Mouse (Mus musculus) intestine, embryonic 14.5 days (tissue): ENCODE data around the gene Mlh1. TPM values are rescaled to one million over a fixed set of nuclear protein-coding genes. Genes with fewer than 3 reads are reported as not detected.

ENCODE experiments used
- ATAC-seq: fragments of 200-750 bp; cut with Nextera tagmentation; replicated peaks from 2 replicates; pipeline ENCODE4 v1.8.0; 2017; ENCODE audit warnings: low read depth, moderate number of reproducible peaks, moderate TSS enrichment, moderate library complexity; ENCODE audit not compliant: low FRiP score, low TSS enrichment
- DNase-seq: peaks from one replicate; pipeline ENCODE4 v3.0.0-alpha.2; 2018; ENCODE audit warnings: low spot score
- H3K27ac ChIP-seq: fragments of 300-500 bp; sonication (generic); 2 replicates; pipeline ENCODE4 v1.5.1; 2014; ENCODE audit warnings: low read depth, mild to moderate bottlenecking, control low read depth
- H3K27me3 ChIP-seq: fragments of 300-500 bp; sonication (generic); replicated peaks from 2 replicates; pipeline ENCODE4 v1.6.1; 2014; ENCODE audit warnings: low read length, control low read depth; ENCODE audit not compliant: control insufficient read depth, insufficient read depth
- H3K36me3 ChIP-seq: fragments of 300-500 bp; sonication (generic); 2 replicates; pipeline ENCODE4 v1.6.1; 2014; ENCODE audit warnings: low read length, control low read depth; ENCODE audit not compliant: control insufficient read depth, insufficient read depth
- H3K4me1 ChIP-seq: fragments of 300-500 bp; sonication (generic); replicated peaks from 2 replicates; pipeline ENCODE4 v1.6.1; 2014; ENCODE audit warnings: low read length, control low read depth, mixed read lengths; ENCODE audit not compliant: control insufficient read depth, insufficient read depth
- H3K4me2 ChIP-seq: fragments of 300-500 bp; sonication (generic); 2 replicates; pipeline ENCODE4 v1.6.1; 2014; ENCODE audit warnings: low read length
- H3K4me3 ChIP-seq: fragments of 300-500 bp; sonication (generic); 2 replicates; pipeline ENCODE4 v1.5.1; 2014; ENCODE audit warnings: low read depth, low read length, control low read depth, mixed read lengths
- H3K9ac ChIP-seq: fragments of 300-500 bp; sonication (generic); 2 replicates; pipeline ENCODE4 v1.6.1; 2014; ENCODE audit warnings: mild to moderate bottlenecking, low read length
- H3K9me3 ChIP-seq: fragments of 300-500 bp; sonication (generic); 2 replicates; pipeline ENCODE4 v1.6.1; 2016; ENCODE audit warnings: low read length, control low read depth; ENCODE audit not compliant: control insufficient read depth
- WGBS: fragments of 180-500 bp; shearing (Covaris S2); extraction: QIAGEN DNeasy Blood & Tissue Kit; methylation state at CpG from one replicate; pipeline ENCODE4 v1.1.7; 2014; 5-methylcytosine and 5-hydroxymethylcytosine counted together
- polyA plus RNA-seq: library from polyadenylated mRNA; unstranded; fragments of >200 nt; fragmentation: Nextera tagmentation; extraction: Ambion mirVana; gene quantifications from 2 replicates; pipeline ENCODE4 v1.2.1, GENCODE M21; 2014

The Mlh1 gene
- polyA plus RNA-seq, 1 experiment from 2014 or later, result 43.6 TPM

DNA sequence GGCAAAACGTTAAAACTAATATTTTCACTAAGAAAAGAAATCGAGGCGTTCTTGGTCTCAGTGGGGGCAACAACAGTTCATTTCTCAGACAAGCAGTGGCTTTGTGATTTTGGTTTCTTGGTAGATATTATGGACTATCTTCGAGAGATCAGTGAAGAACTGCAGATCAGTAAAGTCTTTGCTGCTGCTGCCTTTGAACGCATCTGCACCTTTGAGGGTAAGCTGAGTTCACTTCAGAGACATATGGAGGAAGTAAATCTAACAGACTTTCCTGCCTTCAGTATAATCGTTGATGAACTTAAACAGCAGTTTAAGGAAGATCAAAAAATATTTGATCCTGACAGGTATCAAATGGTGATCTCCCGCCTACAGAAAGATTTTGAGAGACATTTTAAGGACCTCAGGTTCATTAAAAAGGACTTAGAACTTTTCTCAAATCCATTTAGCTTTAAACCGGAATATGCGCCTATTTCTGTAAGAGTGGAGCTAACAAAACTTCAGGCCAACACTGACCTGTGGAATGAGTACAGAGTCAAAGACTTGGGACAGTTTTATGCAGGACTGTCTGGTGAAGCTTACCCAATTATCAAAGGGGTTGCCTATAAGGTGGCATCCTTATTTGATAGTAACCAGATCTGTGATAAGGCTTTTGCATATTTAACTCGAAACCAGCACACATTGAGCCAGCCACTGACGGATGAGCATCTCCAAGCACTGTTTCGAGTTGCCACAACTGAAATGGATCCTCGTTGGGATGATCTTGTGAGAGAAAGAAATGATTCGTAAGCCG lies 1.6 kb upstream of the Mlh1 start:
- DNase-seq (no peak), ATAC-seq (no peak)
- Histone ChIP-seq H3K27ac (no peak overlapping the region), H3K4me3 (peak overlapping the region; percentile 98), H3K27me3 (no peaks in the 10 kb centered on the region), H3K9ac (peak overlapping the region; percentile 94), H3K36me3 (peaks cover 45% of the 10 kb centered on the region), H3K4me1 (peaks cover 35% of the 10 kb centered on the region), H3K9me3 (no peaks in the 10 kb centered on the region), H3K4me2 (peak overlapping the region; percentile 82)
- WGBS, result 61% methylated on average over 15 of the region's 15 CpGs

DNA sequence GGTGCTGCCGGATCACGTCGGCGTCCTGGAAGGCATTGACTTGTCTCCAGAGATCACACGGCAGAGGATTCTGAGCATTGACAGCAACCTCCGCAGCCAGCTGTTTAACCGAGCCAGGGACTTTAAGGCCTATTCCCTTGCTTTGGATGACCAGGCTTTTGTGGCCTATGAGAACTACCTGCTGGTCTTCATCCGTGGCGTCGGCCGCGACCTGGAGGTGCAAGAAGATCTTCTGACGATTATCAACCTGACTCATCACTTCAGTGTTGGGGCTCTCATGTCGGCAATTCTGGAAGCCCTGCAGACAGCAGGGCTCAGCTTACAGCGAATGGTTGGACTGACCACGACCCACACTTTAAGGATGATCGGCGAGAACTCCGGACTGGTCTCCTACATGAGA lies 765 bp upstream of the Mlh1 start:
- Histone ChIP-seq H3K4me2 (peak overlapping the region; percentile 82), H3K27ac (peak overlapping the region; percentile 93), H3K4me1 (peaks cover 35% of the 10 kb centered on the region), H3K27me3 (no peaks in the 10 kb centered on the region), H3K36me3 (peaks cover 43% of the 10 kb centered on the region), H3K9ac (peak overlapping the region; percentile 94), H3K9me3 (no peaks in the 10 kb centered on the region), H3K4me3 (peak overlapping the region; percentile 98)
- ATAC-seq, result no peak
- WGBS, result 6% methylated on average over 19 of the region's 19 CpGs
- DNase-seq, result peak; percentile 79

DNA sequence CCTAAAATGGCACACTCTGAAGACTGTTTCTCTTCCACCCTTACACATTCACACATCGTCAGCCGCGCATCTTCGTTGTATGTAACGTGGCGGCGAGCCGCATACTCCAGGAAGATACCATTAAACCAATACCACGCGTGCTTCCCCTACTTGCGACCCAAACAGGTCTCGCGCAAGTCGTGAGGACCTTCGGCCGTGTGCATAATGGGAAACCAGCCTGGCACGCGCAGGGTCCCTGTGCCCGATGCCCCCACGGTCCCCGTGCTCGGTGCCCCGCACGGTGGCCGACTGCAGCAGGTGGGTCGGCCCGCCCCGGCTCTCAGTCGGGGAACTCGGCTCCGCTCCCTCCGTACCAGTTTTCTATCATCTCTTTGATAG lies 546 bp downstream of the Mlh1 start:
- peak; percentile 67 for ATAC-seq
- peaks cover 40% of the 10 kb centered on the region for H3K36me3 ChIP-seq
- peak overlapping the region; percentile 74 for H3K4me2 ChIP-seq
- DNase-seq, result no peak
- peak overlapping the region; percentile 55 for H3K9ac ChIP-seq
- H3K27ac ChIP-seq, result peak overlapping the region; percentile 73
- WGBS, result under 1% methylated on average over 32 of the region's 32 CpGs
- H3K9me3 ChIP-seq, result no peaks in the 10 kb centered on the region
- peaks cover 34% of the 10 kb centered on the region for H3K4me1 ChIP-seq
- peak overlapping the region; percentile 98 for H3K4me3 ChIP-seq
- H3K27me3 ChIP-seq, result no peaks in the 10 kb centered on the region

DNA sequence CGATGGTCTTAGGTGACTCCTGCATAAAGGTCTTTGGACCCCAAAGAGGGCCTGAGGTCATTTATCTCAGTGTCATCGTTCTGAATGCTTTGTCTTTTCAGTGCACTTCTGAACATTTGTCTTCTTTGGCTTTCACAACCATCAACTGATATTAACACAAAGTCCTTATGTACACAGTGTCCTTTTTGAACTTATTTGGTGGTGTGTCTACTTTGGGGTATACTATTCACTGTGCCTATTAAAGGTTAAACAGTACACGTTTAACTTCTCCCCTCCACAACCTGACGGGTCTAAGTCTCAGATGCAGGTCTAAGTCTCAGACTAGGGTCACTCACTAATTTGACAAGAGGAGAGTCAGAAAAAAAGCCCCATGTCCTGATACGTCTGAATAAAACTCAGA lies 985 bp downstream of the Mlh1 start:
- ATAC-seq (no peak), DNase-seq (no peak)
- H3K27ac ChIP-seq, result peak overlapping the region; percentile 73; the same call in 1 of the 2 replicates
- peak overlapping the region; percentile 98 for H3K4me3 ChIP-seq
- WGBS, result 13% methylated on average over 5 of the region's 5 CpGs
- no peaks in the 10 kb centered on the region for H3K27me3 ChIP-seq
- no peaks in the 10 kb centered on the region for H3K9me3 ChIP-seq
- peaks cover 30% of the 10 kb centered on the region for H3K4me1 ChIP-seq
- H3K36me3 ChIP-seq, result peaks cover 40% of the 10 kb centered on the region
- H3K4me2 ChIP-seq, result peak overlapping the region; percentile 74
- H3K9ac ChIP-seq, result peak overlapping the region; percentile 55

DNA sequence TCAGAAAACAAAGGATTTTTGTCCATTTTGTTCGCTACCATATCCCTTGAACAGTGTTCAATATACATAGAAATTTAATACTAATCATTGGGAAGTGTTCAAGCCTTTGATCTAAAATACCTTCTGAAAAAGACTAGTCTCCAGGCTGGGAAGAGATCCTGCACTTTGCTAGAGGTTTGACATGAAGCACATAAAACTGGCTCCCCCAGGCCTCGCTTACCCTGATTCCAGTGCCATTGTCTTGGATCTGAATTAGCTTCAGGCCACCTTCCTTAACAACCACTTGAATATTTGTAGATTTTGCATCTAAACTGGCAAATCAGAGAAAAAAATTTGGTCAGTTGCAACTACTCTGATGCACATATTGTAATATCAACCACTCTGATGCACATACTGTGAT lies 3.6 kb downstream of the Mlh1 start:
- Histone ChIP-seq H3K4me3 (no peak overlapping the region), H3K27ac (no peak overlapping the region), H3K9ac (no peak overlapping the region), H3K27me3 (no peaks in the 10 kb centered on the region), H3K4me1 (0 out of 2 replicates have a peak, but pooled peaks cover 5% of the 10 kb centered on the region), H3K9me3 (no peaks in the 10 kb centered on the region), H3K4me2 (no peak overlapping the region), H3K36me3 (peaks cover 39% of the 10 kb centered on the region)
- ATAC-seq (no peak), DNase-seq (no peak)
- WGBS, result 96% methylated on average over 2 of the region's 2 CpGs

DNA sequence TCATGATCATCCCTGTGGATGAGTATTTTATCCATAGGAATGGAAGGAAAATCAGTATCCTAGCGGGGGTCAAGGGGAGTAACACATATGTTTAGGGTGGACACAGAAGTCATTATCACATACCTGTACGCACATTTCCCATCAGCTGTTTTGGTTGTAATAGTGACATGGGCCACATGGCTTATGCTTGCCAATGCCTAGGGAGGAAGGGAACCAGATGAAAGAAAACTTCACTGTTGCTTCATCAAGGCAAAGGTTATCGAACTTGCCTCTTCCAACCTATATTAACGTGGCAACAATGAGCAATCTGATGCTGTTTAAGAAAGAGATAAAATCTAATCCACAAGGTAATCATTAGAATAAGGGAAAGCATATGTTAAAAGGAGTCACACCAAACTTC lies 10.2 kb downstream of the Mlh1 start:
- ATAC-seq (no peak), DNase-seq (peak; percentile 25)
- Histone ChIP-seq H3K27ac (no peak overlapping the region), H3K27me3 (no peaks in the 10 kb centered on the region), H3K4me1 (no peaks in the 10 kb centered on the region), H3K36me3 (peaks cover 83% of the 10 kb centered on the region), H3K9me3 (no peaks in the 10 kb centered on the region), H3K9ac (no peak overlapping the region), H3K4me3 (no peak overlapping the region), H3K4me2 (no peak overlapping the region)
- 90% methylated on average over 4 of the region's 4 CpGs for WGBS

DNA sequence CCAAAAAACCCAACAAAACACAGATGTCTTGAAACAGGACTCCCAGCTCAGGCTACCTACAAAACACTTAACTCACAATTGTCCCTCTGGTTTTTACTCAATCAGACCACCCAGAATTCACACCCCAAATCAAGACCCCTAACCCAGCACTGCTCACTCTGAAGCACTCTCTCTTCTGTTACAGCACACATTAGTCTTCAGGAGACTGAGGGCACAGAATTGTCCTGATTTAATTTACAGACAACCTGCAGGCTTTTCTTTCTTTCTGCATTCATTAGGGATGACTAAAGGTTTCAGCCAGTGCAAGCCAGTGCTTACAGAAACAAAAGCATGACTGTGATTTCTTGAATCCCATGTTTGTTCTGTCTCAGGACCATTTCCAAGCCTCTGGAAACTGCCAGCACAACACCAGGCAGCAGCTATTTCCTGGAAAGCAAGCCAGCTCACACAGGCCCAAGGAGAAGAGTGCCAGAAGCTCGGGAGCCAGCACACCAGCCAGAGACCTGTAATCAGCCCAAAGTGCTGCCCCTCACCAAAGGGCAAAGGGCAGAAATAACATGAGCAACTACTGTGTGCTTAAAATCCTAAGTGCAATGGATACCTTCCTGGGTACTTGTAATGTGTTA lies 11.1 kb downstream of the Mlh1 start:
- Histone ChIP-seq H3K27me3 (no peaks in the 10 kb centered on the region), H3K9ac (no peak overlapping the region), H3K27ac (no peak overlapping the region), H3K4me2 (no peak overlapping the region), H3K36me3 (peaks cover 82% of the 10 kb centered on the region), H3K4me3 (no peak overlapping the region), H3K4me1 (no peaks in the 10 kb centered on the region), H3K9me3 (no peaks in the 10 kb centered on the region)
- DNase-seq (peak; percentile 16), ATAC-seq (no peak)
- 14% methylated on average over 1 of the region's 1 CpGs for WGBS

DNA sequence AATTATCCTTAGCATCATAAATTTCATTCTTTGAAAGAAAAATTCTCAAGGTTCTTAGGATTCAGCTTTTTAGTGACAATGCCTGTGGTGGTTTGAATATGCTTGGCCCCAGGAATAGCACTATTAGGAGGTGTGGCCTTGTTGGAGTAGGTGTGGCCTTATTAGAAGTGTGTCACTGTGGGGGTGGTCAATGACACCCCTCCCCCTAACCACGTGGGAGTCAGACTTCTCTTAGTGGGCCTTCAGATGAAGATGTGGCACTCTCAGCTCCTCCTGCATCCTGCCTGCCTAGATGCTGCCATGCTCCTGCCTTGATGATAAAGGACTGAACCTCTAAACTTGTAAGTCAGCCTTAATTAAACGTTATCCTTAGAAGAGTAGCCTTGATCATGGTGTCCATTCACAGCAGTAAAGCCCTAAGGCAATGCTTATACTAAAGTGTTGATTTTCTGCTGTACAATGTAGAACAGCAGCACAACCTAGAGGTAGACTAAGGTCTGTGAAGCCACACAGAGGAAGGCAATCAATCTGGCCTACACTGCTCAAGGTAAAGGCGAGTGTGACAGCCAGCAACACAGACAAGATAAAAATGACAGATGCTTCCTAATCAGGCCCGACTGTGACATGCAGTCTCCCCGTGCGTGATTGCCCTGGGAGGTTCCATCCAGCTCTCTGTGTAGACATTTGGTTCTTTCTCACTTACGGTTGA lies 19.3 kb downstream of the Mlh1 start:
- H3K27ac ChIP-seq, result no peak overlapping the region
- H3K4me2 ChIP-seq, result no peak overlapping the region
- no peak overlapping the region for H3K9ac ChIP-seq
- WGBS, result 65% methylated on average over 7 of the region's 7 CpGs
- no peaks in the 10 kb centered on the region for H3K27me3 ChIP-seq
- no peaks in the 10 kb centered on the region for H3K4me1 ChIP-seq
- H3K9me3 ChIP-seq, result no peaks in the 10 kb centered on the region
- peaks cover 83% of the 10 kb centered on the region for H3K36me3 ChIP-seq
- DNase-seq, result peak; percentile 32
- no peak for ATAC-seq
- H3K4me3 ChIP-seq, result no peak overlapping the region
